Mouse (Mus musculus) liver, adult 2 months (tissue): ENCODE results near the gene Raph1.

Source experiments
- CTCF ChIP-seq: fragments of 200-500 bp; IDR thresholded peaks from 2 replicates; pipeline ENCODE4 v1.5.1; 2011; ENCODE audit warnings: low read depth, low read length, control low read depth
- POLR2A ChIP-seq: fragments of 200-500 bp; IDR thresholded peaks from 2 replicates; pipeline ENCODE4 v1.6.1; 2011; ENCODE audit warnings: low read length, control low read depth; ENCODE audit not compliant: insufficient read depth; ENCODE audit errors: extremely low read depth

- no peak for TF ChIP-seq CTCF
- no peak for TF ChIP-seq POLR2A
These were observed 3.9 kb downstream of the Raph1 start for GRCm38 (mm10) chr1:60563021-60563420.
